Mouse (Mus musculus) intestine, postnatal 0 days (tissue): ENCODE data around the gene Timm22. TPM values are rescaled to one million over a fixed set of nuclear protein-coding genes. Genes with fewer than 3 reads are reported as not detected.
A peak's percentile ranks its signal among the peaks of the same experiment; 100 is the strongest.

Source experiments
- ATAC-seq: fragments of 200-750 bp; cut with Nextera tagmentation; 2 replicates; pipeline ENCODE4 v1.8.0; 2017; ENCODE audit warnings: mild to moderate bottlenecking, moderate TSS enrichment, moderate library complexity
- H3K27ac ChIP-seq: fragments of 300-500 bp; sonication (generic); 2 replicates; pipeline ENCODE4 v1.5.1; 2014; ENCODE audit warnings: mild to moderate bottlenecking, low read depth, low read length, moderate library complexity
- H3K27me3 ChIP-seq: fragments of 300-500 bp; sonication (generic); replicated peaks from 2 replicates; pipeline ENCODE4 v1.6.1; 2014; ENCODE audit warnings: low read length, mixed read lengths; ENCODE audit not compliant: control insufficient read depth, insufficient read depth
- H3K36me3 ChIP-seq: fragments of 300-500 bp; sonication (generic); 2 replicates; pipeline ENCODE4 v1.6.1; 2014; ENCODE audit warnings: mild to moderate bottlenecking, moderate library complexity; ENCODE audit not compliant: control insufficient read depth, insufficient read depth
- H3K4me1 ChIP-seq: fragments of 300-500 bp; sonication (generic); replicated peaks from 2 replicates; pipeline ENCODE4 v1.6.1; 2014; ENCODE audit warnings: antibody characterized with exemption, low read length, mixed read lengths; ENCODE audit not compliant: control insufficient read depth, insufficient read depth
- H3K4me2 ChIP-seq: fragments of 300-500 bp; sonication (generic); replicated peaks from 2 replicates; pipeline ENCODE4 v1.6.1; 2014; ENCODE audit warnings: low read depth, mild to moderate bottlenecking, moderate library complexity
- H3K4me3 ChIP-seq: fragments of 300-500 bp; sonication (generic); 2 replicates; pipeline ENCODE4 v1.5.1; 2014; ENCODE audit warnings: low read depth, low read length
- H3K9ac ChIP-seq: fragments of 300-500 bp; sonication (generic); 2 replicates; pipeline ENCODE4 v1.6.1; 2014; ENCODE audit warnings: mild to moderate bottlenecking, low read depth, low read length
- H3K9me3 ChIP-seq: fragments of 300-500 bp; sonication (generic); 2 replicates; pipeline ENCODE4 v1.6.1; 2016; ENCODE audit warnings: mixed run types; ENCODE audit not compliant: control insufficient read depth
- CTCF ChIP-seq: sonication (generic); IDR thresholded peaks from 2 replicates; pipeline ENCODE4 v1.5.1; 2016; ENCODE audit warnings: low read depth, mild to moderate bottlenecking, control low read depth, antibody characterized with exemption, moderate library complexity
- WGBS: fragments of 180-500 bp; shearing (Covaris S2); extraction: QIAGEN DNeasy Blood & Tissue Kit; methylation state at CpG from one replicate; pipeline ENCODE4 v1.1.7; 2014; 5-methylcytosine and 5-hydroxymethylcytosine counted together
- polyA plus RNA-seq: library from polyadenylated mRNA; unstranded; fragments of >200 nt; fragmentation: Nextera tagmentation; extraction: Ambion mirVana; gene quantifications from 2 replicates; pipeline ENCODE4 v1.2.1, GENCODE M21; 2015

Gene Timm22
- polyA plus RNA-seq, 1 experiment from 2014 or later, result 95.2 TPM

DNA sequence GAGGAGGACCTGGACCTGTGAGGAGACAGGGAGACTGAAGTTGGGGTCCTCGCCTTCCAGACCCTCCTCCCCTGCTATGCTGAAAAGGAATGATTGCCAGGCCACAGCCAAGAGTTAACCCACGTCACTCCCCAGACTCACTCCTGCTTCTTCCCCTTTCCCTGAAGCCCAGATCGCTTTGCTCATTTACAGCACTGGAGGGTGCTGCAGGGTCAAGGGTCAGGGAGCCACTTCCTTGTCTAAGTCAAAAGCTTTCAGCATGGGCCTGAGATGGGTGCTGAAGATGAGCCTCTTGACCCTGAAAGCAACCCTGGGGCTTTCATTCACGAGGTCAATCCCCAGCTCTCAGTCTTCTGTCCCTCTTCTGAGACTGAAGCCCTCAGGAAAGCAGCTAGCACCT, 12.4 kb downstream of the Timm22 start:
- Histone ChIP-seq H3K27ac (no peak overlapping the region; the same call in 1 of the 2 replicates), H3K27me3 (no peaks in the 10 kb centered on the region), H3K36me3 (peaks cover 92% of the 10 kb centered on the region), H3K4me1 (no peaks in the 10 kb centered on the region), H3K4me2 (no peak overlapping the region), H3K9me3 (no peaks in the 10 kb centered on the region), H3K9ac (no peak overlapping the region), H3K4me3 (no peak overlapping the region)
- no peak for TF ChIP-seq CTCF
- WGBS, result 51% methylated on average over 4 of the region's 4 CpGs
- no peak for ATAC-seq

DNA sequence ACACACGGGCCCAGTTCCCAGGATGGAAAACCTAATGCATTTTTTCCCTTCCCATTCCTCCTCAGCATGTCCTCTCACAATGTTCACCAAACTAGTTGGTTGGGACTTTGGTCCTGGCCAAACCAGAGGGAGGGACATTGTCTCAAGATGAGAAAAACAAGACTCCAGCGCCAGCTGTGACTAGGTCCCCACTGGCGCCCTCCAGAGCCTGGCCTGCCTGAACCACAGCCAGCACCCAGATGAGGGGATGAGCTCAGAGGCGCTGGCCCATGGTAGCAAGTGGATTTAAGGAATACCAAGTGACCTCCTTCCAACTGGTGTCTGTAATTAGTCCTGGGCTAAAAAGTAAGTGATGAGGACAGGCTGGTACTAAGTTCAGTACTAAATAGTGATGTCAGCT, 14.1 kb downstream of the Timm22 start:
- H3K36me3 ChIP-seq, result peaks cover 95% of the 10 kb centered on the region
- H3K27ac ChIP-seq, result no peak overlapping the region
- H3K4me2 ChIP-seq, result no peak overlapping the region

DNA sequence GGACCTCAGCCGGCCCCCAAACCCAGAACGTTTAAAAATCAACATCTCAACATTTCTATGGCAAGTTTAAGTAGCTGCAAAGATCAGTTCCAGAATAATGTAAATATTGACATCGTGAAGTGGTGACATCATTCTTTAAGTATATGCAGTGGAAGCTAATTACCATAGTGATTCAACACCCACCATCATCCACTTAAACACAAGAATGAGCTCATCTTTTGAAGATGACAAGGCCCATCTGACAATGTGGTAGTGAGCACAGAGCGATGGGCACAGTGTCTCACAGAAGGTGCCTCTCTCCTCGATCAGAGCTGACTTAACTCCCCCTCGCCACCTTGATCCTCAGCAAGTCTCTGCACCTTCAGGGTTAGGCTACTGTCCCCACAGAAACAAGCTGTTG, 19.0 kb downstream of the Timm22 start:
- Histone ChIP-seq H3K4me1 (0 out of 2 replicates have a peak, but pooled peaks cover 6% of the 10 kb centered on the region), H3K36me3 (peaks cover 72% of the 10 kb centered on the region), H3K27ac (no peak overlapping the region; the same call in 1 of the 2 replicates), H3K9me3 (no peaks in the 10 kb centered on the region), H3K4me3 (no peak overlapping the region), H3K9ac (0 out of 2 replicates have a peak overlapping the region, but pooled peaks have one; percentile 11), H3K27me3 (no peaks in the 10 kb centered on the region), H3K4me2 (no peak overlapping the region)
- TF ChIP-seq CTCF, result no peak
- no peak for ATAC-seq
- 58% methylated on average over 6 of the region's 6 CpGs for WGBS

More for the DNA sequence above, 14.1 kb downstream of the Timm22 start:
- ATAC-seq, result no peak
- TF ChIP-seq CTCF, result peak; percentile 23; the same call in 1 of the 2 replicates
- no peak overlapping the region for H3K4me3 ChIP-seq
- H3K4me1 ChIP-seq, result no peaks in the 10 kb centered on the region
- no peaks in the 10 kb centered on the region for H3K9me3 ChIP-seq
- no peak overlapping the region for H3K9ac ChIP-seq
- WGBS, result 68% methylated on average over 4 of the region's 4 CpGs
- no peaks in the 10 kb centered on the region for H3K27me3 ChIP-seq

- no peak overlapping the region for H3K27ac ChIP-seq
- no peak for ATAC-seq
- no peak overlapping the region for H3K4me2 ChIP-seq
- peaks cover 61% of the 10 kb centered on the region for H3K36me3 ChIP-seq
- 0 out of 2 replicates have a peak, but pooled peaks cover 6% of the 10 kb centered on the region for H3K4me1 ChIP-seq
- no peaks in the 10 kb centered on the region for H3K27me3 ChIP-seq
- H3K4me3 ChIP-seq, result no peak overlapping the region
- no peaks in the 10 kb centered on the region for H3K9me3 ChIP-seq
- H3K9ac ChIP-seq, result no peak overlapping the region
- WGBS, result 51% methylated on average over 3 of the region's 3 CpGs
- TF ChIP-seq CTCF, result no peak
Measured at GRCm38 (mm10) chr11:76427781-76428180, 21.0 kb downstream of the Timm22 start.

DNA sequence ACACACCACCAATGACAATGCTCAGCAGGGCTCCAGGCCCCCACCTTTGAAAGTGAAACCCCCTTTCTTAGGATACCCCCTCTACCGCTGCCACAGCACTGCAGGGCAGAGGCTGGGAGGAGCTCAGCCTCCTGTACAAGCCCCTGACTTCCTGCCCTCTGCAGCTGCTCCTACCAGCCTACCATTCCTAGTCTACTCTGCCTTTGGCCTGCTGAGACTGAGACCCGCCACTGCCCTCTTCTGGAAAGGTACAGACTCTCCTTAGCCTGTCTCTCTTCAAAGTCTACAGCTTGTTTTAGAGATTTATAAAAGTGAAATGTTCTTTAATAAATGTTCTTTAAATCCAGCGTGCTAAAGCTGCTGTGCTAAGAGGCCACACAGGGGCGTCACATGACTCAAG, 22.3 kb downstream of the Timm22 start:
- peaks cover 60% of the 10 kb centered on the region for H3K36me3 ChIP-seq
- no peaks in the 10 kb centered on the region for H3K27me3 ChIP-seq
- H3K4me2 ChIP-seq, result no peak overlapping the region
- 0 out of 2 replicates have a peak, but pooled peaks cover 6% of the 10 kb centered on the region for H3K4me1 ChIP-seq
- ATAC-seq, result no peak
- H3K9ac ChIP-seq, result no peak overlapping the region
- no peaks in the 10 kb centered on the region for H3K9me3 ChIP-seq
- 66% methylated on average over 4 of the region's 4 CpGs for WGBS
- TF ChIP-seq CTCF, result peak; percentile 56
- no peak overlapping the region for H3K27ac ChIP-seq
- H3K4me3 ChIP-seq, result no peak overlapping the region

- 0 out of 2 replicates have a peak, but pooled peaks cover 6% of the 10 kb centered on the region for H3K4me1 ChIP-seq
- H3K27me3 ChIP-seq, result no peaks in the 10 kb centered on the region
- no peak overlapping the region for H3K9ac ChIP-seq
- no peak for ATAC-seq
- H3K4me3 ChIP-seq, result no peak overlapping the region
- no peak overlapping the region for H3K4me2 ChIP-seq
- H3K27ac ChIP-seq, result peak overlapping the region; percentile 15; the same call in 1 of the 2 replicates
- WGBS, result 59% methylated on average over 7 of the region's 7 CpGs
- no peaks in the 10 kb centered on the region for H3K9me3 ChIP-seq
- no peak for TF ChIP-seq CTCF
- H3K36me3 ChIP-seq, result peaks cover 60% of the 10 kb centered on the region
Measured at GRCm38 (mm10) chr11:76429556-76429955, 22.8 kb downstream of the Timm22 start.
